Mouse (Mus musculus) adrenal gland, adult 8-10 months (tissue): Measurements from ENCODE around the gene Snapin. TPM values are rescaled to one million over a fixed set of nuclear protein-coding genes. Genes with fewer than 3 reads are reported as not detected.
A peak's percentile ranks its signal among the peaks of the same experiment; 100 is the strongest.

Experiments
- DNase-seq: peaks from one replicate; pipeline ENCODE4 v3.0.0; 2022
- total RNA-seq, 4 experiments: library from RNA; stranded (reverse); gene quantifications; 2 replicates each; pipeline ENCODE4 v1.2.4; 2022

Snapin gene
- total RNA-seq, result 100 to 1,000 TPM in 1 of 4 experiments, 10 to 100 TPM in 3; 73.3 to 105 (median 83.4) TPM

- peak; percentile 93 for DNase-seq
Observed at GRCm38 (mm10) chr3:90490696-90491256, at the start of gene Snapin. Gene Snapin (minus strand): TSS chr3:90491033.

- no peak for DNase-seq
Observed at GRCm38 (mm10) chr3:90537905-90538296, 47.1 kb upstream of the Snapin start.

- peak; percentile 78 for DNase-seq
Observed at GRCm38 (mm10) chr3:90537141-90537904, 46.5 kb upstream of the Snapin start, which contains the start of gene S100a16. Gene S100a16 (plus strand): TSS chr3:90537254.

GRCm38 (mm10) chr3:90535446-90535845, 44.6 kb upstream of the Snapin start:
- DNase-seq, result no peak

- DNase-seq, result no peak
Observed at GRCm38 (mm10) chr3:90531713-90532112, 40.9 kb upstream of the Snapin start.

GRCm38 (mm10) chr3:90527291-90527873, 36.5 kb upstream of the Snapin start:
- no peak for DNase-seq

- DNase-seq, result no peak
Observed at GRCm38 (mm10) chr3:90526580-90526979, 35.7 kb upstream of the Snapin start, which contains the start of gene S100a14. Gene S100a14 (plus strand): TSS chr3:90526856.

GRCm38 (mm10) chr3:90526076-90526475, 35.2 kb upstream of the Snapin start:
- DNase-seq, result no peak

GRCm38 (mm10) chr3:90525421-90525820, 34.6 kb upstream of the Snapin start:
- DNase-seq, result no peak

- DNase-seq, result no peak
Observed at GRCm38 (mm10) chr3:90517711-90518110, 26.9 kb upstream of the Snapin start.

GRCm38 (mm10) chr3:90515789-90516188, 25.0 kb upstream of the Snapin start:
- no peak for DNase-seq

- no peak for DNase-seq
Observed at GRCm38 (mm10) chr3:90515242-90515641, 24.4 kb upstream of the Snapin start.

- peak; percentile 67 for DNase-seq
Observed at GRCm38 (mm10) chr3:90514691-90515090, 23.9 kb upstream of the Snapin start.

GRCm38 (mm10) chr3:90513796-90514590, 23.2 kb upstream of the Snapin start, which contains the start of the genes S100a1 and S100a13:
Gene S100a1 (minus strand): TSS chr3:90514392.
Gene S100a13 (plus strand): TSS chr3:90514435.
- peak; percentile 81 for DNase-seq

- DNase-seq, result no peak
Observed at GRCm38 (mm10) chr3:90512948-90513642, 22.3 kb upstream of the Snapin start.

GRCm38 (mm10) chr3:90512276-90512675, 21.4 kb upstream of the Snapin start:
- DNase-seq, result no peak

GRCm38 (mm10) chr3:90509747-90510123, 18.9 kb upstream of the Snapin start:
- no peak for DNase-seq

- DNase-seq, result peak; percentile 99
Observed at GRCm38 (mm10) chr3:90508950-90509746, 18.3 kb upstream of the Snapin start, which contains the start of gene Chtop. Gene Chtop (minus strand): TSS chr3:90509498.

- DNase-seq, result no peak
Observed at GRCm38 (mm10) chr3:90508287-90508949, 17.6 kb upstream of the Snapin start.

- DNase-seq, result no peak
Observed at GRCm38 (mm10) chr3:90506362-90506761, 15.5 kb upstream of the Snapin start.
